Comparison of ENCODE assay signal across 8 mouse cellular contexts in the genomic region with DNA sequence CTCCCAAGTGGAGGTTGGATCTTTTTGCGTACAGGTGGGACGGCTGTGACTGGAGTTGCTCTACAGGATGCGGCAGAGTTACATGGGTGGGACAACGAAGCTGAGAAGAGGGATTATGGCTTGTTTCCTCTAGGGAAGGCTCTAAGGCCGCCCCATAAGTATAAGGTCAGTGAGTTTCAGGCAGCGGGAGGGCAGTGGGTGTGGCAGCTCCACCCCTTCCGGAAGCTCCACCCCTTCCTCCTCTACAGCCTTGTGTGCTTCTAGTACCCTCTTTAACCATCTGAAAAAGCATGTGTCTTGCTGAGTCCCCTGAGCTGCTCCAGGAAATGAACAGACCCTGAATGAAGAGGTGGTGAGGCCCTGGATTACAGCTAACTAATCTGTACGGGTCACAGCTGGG.
DNase-seq lines count a peak whose midpoint lies in the region; ATAC-seq and TF ChIP-seq lines count a peak whose summit lies in the region.

No protein-coding gene starts in this region.

- peak; percentile 23 for DNase-seq in T-cell, adult 2 months (ENCODE audit: low spot score)
- peak; percentile 83 for DNase-seq in lung, postnatal 10 days
- DNase-seq in adrenal gland, postnatal 25 days, result no peak
- no peak for DNase-seq in right cerebral cortex, postnatal 36 days (ENCODE audit: low spot score in 2 of 2)
- DNase-seq in left cerebral cortex, postnatal 14 days (ENCODE audit: low spot score in 2 of 2), result no peak

- intact Hi-C loops in left cerebral cortex, postnatal 14 days (cut with DNase I), result no loop called here

- TF ChIP-seq CTCF in small intestine, adult 2 months (IDR thresholded peaks at IDR 0.05; ENCODE audit: extremely low read depth, insufficient read length, insufficient replicate concordance, low read depth, low read length), result no peak

- peak; percentile 11; the same call in 1 of the 2 replicates for ATAC-seq in embryonic facial prominence, embryonic 12.5 days (ENCODE audit: insufficient number of reproducible peaks, insufficient read depth, low FRiP score, low TSS enrichment)
- ATAC-seq in hindbrain, embryonic 12.5 days (ENCODE audit: low FRiP score), result no peak

- no peaks in the 10 kb centered on the region for H3K36me3 ChIP-seq in embryonic facial prominence, embryonic 12.5 days
- no peaks in the 10 kb centered on the region for H3K36me3 ChIP-seq in hindbrain, embryonic 12.5 days
- H3K36me3 ChIP-seq in small intestine, adult 2 months (ENCODE audit: control insufficient read depth, insufficient read depth, low read length), result no peaks in the 10 kb centered on the region

- TF ChIP-seq POLR2A in small intestine, adult 2 months (IDR thresholded peaks at IDR 0.05; ENCODE audit: low read depth, low read length), result no peak

- no peak overlapping the region for H3K4me2 ChIP-seq in embryonic facial prominence, embryonic 12.5 days (replicated peaks)
- H3K4me2 ChIP-seq in hindbrain, embryonic 12.5 days (replicated peaks), result 0 out of 2 replicates have a peak overlapping the region, but pooled peaks have one; percentile 0

- no peaks in the 10 kb centered on the region for H3K9me3 ChIP-seq in embryonic facial prominence, embryonic 12.5 days
- no peaks in the 10 kb centered on the region for H3K9me3 ChIP-seq in hindbrain, embryonic 12.5 days (replicated peaks)

- WGBS in embryonic facial prominence, embryonic 12.5 days, result 14% methylated on average over 8 of the region's 8 CpGs
- 12% methylated on average over 8 of the region's 8 CpGs for WGBS in hindbrain, embryonic 12.5 days
- WGBS in small intestine, adult 2 months, result 67% methylated on average over 8 of the region's 8 CpGs

- no peaks in the 10 kb centered on the region for H3K27me3 ChIP-seq in embryonic facial prominence, embryonic 12.5 days
- H3K27me3 ChIP-seq in hindbrain, embryonic 12.5 days, result no peaks in the 10 kb centered on the region
- no peaks in the 10 kb centered on the region for H3K27me3 ChIP-seq in small intestine, adult 2 months (ENCODE audit: control insufficient read depth, insufficient read depth, low read length)

- no peak overlapping the region for H3K9ac ChIP-seq in embryonic facial prominence, embryonic 12.5 days
- H3K9ac ChIP-seq in hindbrain, embryonic 12.5 days, result 0 out of 2 replicates have a peak overlapping the region, but pooled peaks have one; percentile 6

- H3K4me3 ChIP-seq in embryonic facial prominence, embryonic 12.5 days, result no peak overlapping the region
- no peak overlapping the region for H3K4me3 ChIP-seq in hindbrain, embryonic 12.5 days
- H3K4me3 ChIP-seq in small intestine, adult 2 months (ENCODE audit: low read depth, low read length), result 0 out of 2 replicates have a peak overlapping the region, but pooled peaks have one; percentile 14

- H3K27ac ChIP-seq in embryonic facial prominence, embryonic 12.5 days, result peak overlapping the region; percentile 32; the same call in 1 of the 2 replicates
- peak overlapping the region; percentile 86 for H3K27ac ChIP-seq in hindbrain, embryonic 12.5 days
- H3K27ac ChIP-seq in small intestine, adult 2 months (ENCODE audit: insufficient read depth, low read depth, low read length), result no peak overlapping the region

- peaks cover 24% of the 10 kb centered on the region for H3K4me1 ChIP-seq in embryonic facial prominence, embryonic 12.5 days
- H3K4me1 ChIP-seq in hindbrain, embryonic 12.5 days, result peaks cover 43% of the 10 kb centered on the region
- peaks cover 6% of the 10 kb centered on the region; the same call in 1 of the 2 replicates for H3K4me1 ChIP-seq in small intestine, adult 2 months (ENCODE audit: control insufficient read depth, insufficient read depth, insufficient read length, low read length)

Comparison
In these comparisons a context has a peak if more than half of its experiments do, and no peak if none do; other contexts are left out.
1. DNase-seq: peak in T-cell, adult 2 months (single experiment) and lung, postnatal 10 days (single experiment); none in adrenal gland, postnatal 25 days (single experiment), right cerebral cortex, postnatal 36 days (0 of 2) and left cerebral cortex, postnatal 14 days (0 of 2).